Mouse (Mus musculus) brain, embryonic 14.5 days (tissue): ENCODE results near the gene Slc22a1. TPM values are rescaled to one million over a fixed set of nuclear protein-coding genes. Genes with fewer than 3 reads are reported as not detected.

Experiments used
- DNase-seq: peaks from one replicate; pipeline ENCODE4 v3.0.0-alpha.2; 2011; ENCODE audit warnings: low read depth
- CTCF ChIP-seq: fragments of 200-500 bp; IDR thresholded peaks from 2 replicates; pipeline ENCODE4 v1.5.1; 2012; ENCODE audit warnings: inconsistent platforms, mild to moderate bottlenecking, moderate library complexity, borderline replicate concordance; ENCODE audit not compliant: insufficient read depth, insufficient read length; ENCODE audit errors: extremely low read depth
- POLR2A ChIP-seq: fragments of 200-500 bp; IDR thresholded peaks from 2 replicates; pipeline ENCODE4 v1.6.1; 2012; ENCODE audit warnings: mild to moderate bottlenecking, inconsistent platforms, borderline replicate concordance; ENCODE audit not compliant: poor library complexity, insufficient read depth, insufficient read length, severe bottlenecking; ENCODE audit errors: extremely low read depth
- polyA plus RNA-seq: library from polyadenylated mRNA; depleted of rRNA; stranded (reverse); fragments of >200 nt; gene quantifications from 2 replicates; pipeline ENCODE4 v1.2.3, GENCODE M21; 2012

Slc22a1 gene
- polyA plus RNA-seq, 1 experiment = not detected

DNA sequence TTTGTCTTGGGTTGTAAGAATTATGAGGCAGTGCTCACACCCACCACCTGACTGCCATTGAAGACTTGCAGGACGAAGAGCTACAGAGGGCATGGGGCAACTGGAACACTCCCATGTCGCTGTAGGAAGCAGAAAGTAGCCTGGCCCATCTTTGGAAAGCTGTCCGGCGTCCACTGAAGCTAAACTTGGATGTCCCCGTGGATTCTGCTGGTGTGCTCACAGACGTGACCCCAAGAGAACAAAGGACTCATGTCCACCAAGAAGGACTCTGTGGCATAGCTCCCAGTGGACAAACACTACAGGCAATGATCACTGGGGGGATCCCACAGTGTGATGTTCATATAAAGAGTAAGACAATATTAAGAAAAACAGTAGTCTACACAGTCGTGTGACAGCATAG, 16.8 kb downstream of the Slc22a1 start:
- TF ChIP-seq CTCF = no peak
- no peak for TF ChIP-seq POLR2A
- DNase-seq = no peak

DNA sequence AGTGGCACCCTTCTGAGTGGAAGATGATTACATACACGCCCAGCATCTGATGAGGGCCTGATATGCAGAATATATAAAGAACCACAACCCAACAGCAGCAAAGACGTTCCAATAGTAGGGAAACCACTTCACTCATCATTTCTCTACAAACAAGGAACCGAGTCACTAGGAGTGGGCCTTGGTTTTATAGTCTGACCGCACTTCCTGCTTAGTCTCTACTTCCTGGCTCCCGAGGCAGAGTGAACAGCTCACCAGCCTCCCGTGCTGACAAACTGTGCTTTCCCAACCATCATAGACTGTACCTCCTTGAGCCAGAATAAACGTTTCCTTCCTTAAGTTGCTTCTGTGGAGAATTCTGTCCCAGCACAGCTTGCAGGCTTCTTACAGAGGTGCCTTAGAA, 19.8 kb downstream of the Slc22a1 start:
- DNase-seq = no peak
- no peak for TF ChIP-seq POLR2A
- TF ChIP-seq CTCF = no peak

GRCm38 (mm10) chr17:12654061-12654460, 21.6 kb downstream of the Slc22a1 start:
- DNase-seq = no peak
- TF ChIP-seq CTCF (no peak), POLR2A (no peak)

DNA sequence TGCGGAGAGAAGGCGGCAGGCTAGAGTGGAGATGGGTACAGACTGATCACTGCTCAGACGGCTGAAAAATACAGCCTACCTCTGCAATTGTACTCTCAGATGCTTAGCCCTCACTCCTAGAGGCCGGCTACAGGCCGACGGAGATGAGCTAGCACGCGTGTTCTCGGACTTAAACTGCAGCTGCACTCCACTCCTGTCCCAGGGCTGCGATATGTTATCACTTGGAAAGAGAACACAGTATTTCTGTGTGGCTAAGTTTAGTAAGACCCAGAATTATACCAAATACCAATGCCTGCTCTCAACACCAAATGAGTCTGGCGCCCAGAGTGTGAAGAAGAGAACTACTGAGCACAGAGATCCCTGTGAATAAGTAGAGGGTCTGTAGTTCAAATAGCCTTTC, 23.0 kb downstream of the Slc22a1 start:
- no peak for DNase-seq
- TF ChIP-seq CTCF (no peak), POLR2A (no peak)

- DNase-seq = no peak
- TF ChIP-seq POLR2A = no peak
- TF ChIP-seq CTCF = no peak
Measured at GRCm38 (mm10) chr17:12645461-12645860, 30.2 kb downstream of the Slc22a1 start.

GRCm38 (mm10) chr17:12641087-12641486, 34.5 kb downstream of the Slc22a1 start:
- DNase-seq = no peak
- no peak for TF ChIP-seq POLR2A
- TF ChIP-seq CTCF = no peak

DNA sequence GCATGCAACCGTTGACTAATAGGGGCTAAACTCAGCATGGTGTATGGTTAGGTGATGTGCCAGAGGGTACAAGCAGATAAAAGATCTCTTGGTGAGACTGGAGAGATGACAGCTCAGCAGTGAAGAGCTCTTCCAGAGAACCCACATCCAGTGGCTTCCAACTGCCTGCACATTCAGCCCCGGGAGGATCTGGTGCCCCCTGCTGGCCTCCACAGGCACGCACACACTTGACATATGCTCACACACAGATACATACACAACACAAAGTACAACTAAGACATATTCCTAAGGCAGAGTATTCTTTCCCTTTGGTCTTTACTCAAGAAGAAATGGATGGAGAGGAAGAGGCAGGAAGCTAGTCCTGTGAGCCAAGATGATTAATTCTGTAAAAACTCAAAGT, 36.0 kb downstream of the Slc22a1 start:
- TF ChIP-seq POLR2A = no peak
- 0 out of 2 replicates have a peak, but pooled peaks have one; percentile 2 for TF ChIP-seq CTCF

GRCm38 (mm10) chr17:12634814-12635213, 40.8 kb downstream of the Slc22a1 start:
- TF ChIP-seq POLR2A = no peak
- no peak for TF ChIP-seq CTCF
- DNase-seq = no peak

More for the DNA sequence above, 36.0 kb downstream of the Slc22a1 start:
- DNase-seq = no peak

DNA sequence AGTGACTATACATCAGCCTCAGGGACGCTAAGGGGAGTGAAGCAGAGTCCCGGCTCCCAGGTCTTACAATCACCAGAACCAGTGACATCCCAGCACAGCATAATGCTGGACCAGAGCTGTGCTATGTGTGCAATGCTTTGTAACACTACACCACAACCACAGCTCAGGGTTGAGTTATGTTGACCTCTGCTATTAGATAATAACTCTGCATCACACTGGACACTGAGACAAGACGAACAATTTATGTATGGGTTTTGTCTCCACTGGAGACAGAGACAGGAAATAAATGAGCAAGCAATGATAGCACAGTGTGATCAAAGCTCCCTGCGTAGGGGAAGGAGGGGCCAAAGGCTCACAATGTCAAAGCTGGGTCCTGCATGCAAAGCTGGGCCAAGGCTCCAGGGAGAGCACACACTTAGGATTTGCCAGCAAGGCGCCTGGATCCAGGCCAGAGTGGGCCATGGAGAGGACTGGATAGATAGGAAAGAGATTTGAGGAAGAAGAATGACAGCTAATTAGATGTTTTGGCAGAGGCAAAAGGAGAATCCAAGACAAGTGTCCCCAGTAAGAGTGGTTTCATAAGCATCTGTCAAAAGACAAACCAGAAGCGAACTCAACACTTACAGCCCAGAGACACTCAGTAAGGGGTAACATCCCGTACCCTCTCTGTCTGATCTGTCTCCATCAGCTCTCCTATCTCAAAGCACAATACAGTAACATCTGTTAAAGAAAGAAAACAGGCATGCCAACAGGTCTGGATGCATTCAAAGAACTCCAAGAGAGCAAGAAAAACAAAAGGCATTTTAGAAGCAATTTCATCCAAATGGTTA, 43.6 kb downstream of the Slc22a1 start:
- DNase-seq = peak; percentile 49
- no peak for TF ChIP-seq POLR2A

DNA sequence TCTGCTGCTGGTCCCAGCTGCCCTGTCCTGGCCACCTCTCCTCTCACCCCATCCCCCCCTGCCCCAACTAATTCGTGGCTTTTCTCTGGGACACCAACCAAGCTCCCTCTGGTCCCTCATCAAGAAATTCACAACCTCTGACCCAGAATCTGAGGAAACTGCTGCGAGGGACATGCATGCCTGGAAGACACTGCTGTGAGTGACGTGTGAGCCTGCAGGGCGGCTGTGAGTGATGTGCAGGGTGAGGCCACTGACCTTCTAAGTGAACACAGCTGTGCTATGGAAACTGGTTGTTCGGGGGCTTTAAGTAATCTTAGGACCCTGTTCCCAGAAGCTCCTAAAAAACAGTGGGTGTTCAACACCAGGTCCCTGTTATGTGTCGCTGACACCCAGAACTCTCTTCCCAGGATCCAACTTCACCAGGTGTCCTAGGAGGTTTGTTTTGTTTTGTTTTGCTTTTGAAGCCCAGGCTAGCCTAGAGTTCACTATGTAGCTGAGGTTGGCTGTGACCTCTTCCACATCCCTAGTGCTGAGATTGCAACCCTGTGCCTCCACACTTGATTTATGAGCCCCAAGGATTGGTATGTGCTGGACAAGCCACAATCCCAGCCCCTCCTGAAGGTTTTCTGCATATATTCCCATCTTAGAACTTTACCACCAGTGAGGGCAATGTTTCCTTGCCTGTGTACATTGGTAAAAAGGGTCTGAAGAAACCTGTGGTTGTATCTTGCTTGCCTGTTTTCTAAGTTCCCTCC, 44.5 kb downstream of the Slc22a1 start:
- DNase-seq = no peak

GRCm38 (mm10) chr17:12627983-12628382, 47.6 kb downstream of the Slc22a1 start:
- TF ChIP-seq POLR2A (no peak), CTCF (no peak)
- DNase-seq = no peak

More for the DNA sequence above, 44.5 kb downstream of the Slc22a1 start:
- TF ChIP-seq CTCF (no peak), POLR2A (no peak)
